Mouse (Mus musculus) kidney, adult 2 months (tissue): ENCODE results near the gene Dlg2.

Experiments used
- CTCF ChIP-seq: fragments of 200-500 bp; conservative IDR thresholded peaks from 2 replicates; pipeline ENCODE4 v1.5.1; 2011; ENCODE audit warnings: low read depth, mild to moderate bottlenecking, control low read depth, low read length, moderate library complexity, mixed read lengths; ENCODE audit not compliant: insufficient read depth, insufficient read length
- POLR2A ChIP-seq: fragments of 200-500 bp; IDR thresholded peaks from one replicate; pipeline ENCODE4 v1.6.1; 2011; ENCODE audit warnings: low read depth, low read length, control low read depth

DNA sequence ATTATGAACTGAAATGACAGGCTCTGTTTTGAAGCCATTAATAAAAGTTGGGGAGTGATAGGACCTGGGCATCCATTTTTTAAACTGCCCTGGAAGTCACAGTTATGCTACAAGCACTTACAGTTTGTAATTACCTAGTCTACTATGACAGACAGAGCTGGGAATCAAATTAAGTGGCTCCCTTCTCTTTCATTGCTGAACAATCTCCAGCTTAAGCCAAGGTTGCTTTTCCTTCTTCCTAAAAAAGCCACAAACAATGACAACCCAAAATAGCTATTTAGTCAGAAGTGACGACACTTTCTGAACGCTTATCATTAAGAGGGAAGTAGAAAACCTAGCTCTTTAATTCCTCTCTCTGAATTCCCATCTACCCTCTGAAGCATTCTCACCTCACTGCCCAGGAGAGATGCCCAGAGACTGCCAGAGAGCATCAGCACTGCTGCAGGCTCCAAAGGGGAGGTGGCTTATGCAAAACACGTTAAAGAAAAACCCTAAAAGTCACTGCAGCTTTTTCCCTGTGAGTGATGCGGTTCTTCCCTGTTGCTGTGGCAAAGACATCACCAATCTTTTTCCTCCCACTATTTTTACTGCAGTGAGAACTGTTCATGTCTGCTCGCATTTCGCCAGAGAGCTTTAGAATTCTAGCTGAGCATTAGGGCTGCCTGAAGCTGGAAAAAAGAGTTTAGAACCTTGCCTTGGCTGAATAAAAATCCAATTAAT, 612.9 kb downstream of the Dlg2 start:
- TF ChIP-seq POLR2A (no peak), CTCF (no peak)
